Mouse (Mus musculus): ENCODE results near the gene Capn8.

DNA sequence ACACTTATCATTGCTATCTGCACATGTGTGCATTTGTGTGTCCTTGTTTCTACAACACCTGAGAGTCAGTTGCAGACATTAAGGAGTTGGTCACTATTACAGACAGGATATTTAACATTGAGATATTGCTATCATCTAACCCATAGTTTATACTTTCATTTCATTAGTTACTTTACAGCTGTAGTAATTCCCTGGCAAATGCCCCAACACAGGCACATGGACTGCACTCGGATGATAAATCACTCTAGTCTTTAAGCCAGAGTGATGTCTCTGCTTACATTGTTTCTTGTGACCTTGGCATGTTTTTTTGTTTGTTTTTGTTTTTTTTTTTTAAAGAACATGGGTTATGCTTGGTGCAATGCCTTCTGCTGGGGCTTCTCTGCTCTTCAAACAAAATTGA lies 20.9 kb upstream of the Capn8 start:
- TF ChIP-seq NANOG (IDR thresholded peaks at IDR 0.05; ENCODE audit: borderline replicate concordance, low read length) = no peak
- TF ChIP-seq CTCF (conservative IDR thresholded peaks at IDR 0.05; ENCODE audit: low read length) = no peak
